Mouse (Mus musculus) heart, embryonic 11.5 days (tissue): ENCODE data around the gene Txndc15. TPM values are rescaled to one million over a fixed set of nuclear protein-coding genes. Genes with fewer than 3 reads are reported as not detected.

Experiments
- ATAC-seq: fragments of 200-750 bp; cut with Nextera tagmentation; replicated peaks from 2 replicates; pipeline ENCODE4 v1.8.0; 2017; ENCODE audit warnings: moderate library complexity; ENCODE audit not compliant: insufficient number of reproducible peaks, low FRiP score, low TSS enrichment
- H3K27ac ChIP-seq: fragments of 300-500 bp; sonication (generic); 2 replicates; pipeline ENCODE4 v1.5.1; 2014; ENCODE audit warnings: mild to moderate bottlenecking, low read depth, low read length
- H3K27me3 ChIP-seq: fragments of 300-500 bp; sonication (generic); 2 replicates; pipeline ENCODE4 v1.6.1; 2014; ENCODE audit warnings: mild to moderate bottlenecking, low read length, mixed read lengths; ENCODE audit not compliant: control insufficient read depth, insufficient read depth
- H3K36me3 ChIP-seq: fragments of 300-500 bp; sonication (generic); 2 replicates; pipeline ENCODE4 v1.6.1; 2014; ENCODE audit warnings: mild to moderate bottlenecking, low read length, moderate library complexity, mixed read lengths; ENCODE audit not compliant: control insufficient read depth, insufficient read depth
- H3K4me1 ChIP-seq: fragments of 300-500 bp; sonication (generic); 2 replicates; pipeline ENCODE4 v1.6.1; 2014; ENCODE audit warnings: low read length; ENCODE audit not compliant: control insufficient read depth, insufficient read depth
- H3K4me2 ChIP-seq: fragments of 300-500 bp; sonication (generic); 2 replicates; pipeline ENCODE4 v1.6.1; 2014; ENCODE audit warnings: mild to moderate bottlenecking, moderate library complexity
- H3K4me3 ChIP-seq: fragments of 300-500 bp; sonication (generic); 2 replicates; pipeline ENCODE4 v1.5.1; 2014; ENCODE audit warnings: low read depth, low read length
- H3K9ac ChIP-seq: fragments of 300-500 bp; sonication (generic); 2 replicates; pipeline ENCODE4 v1.6.1; 2014; ENCODE audit warnings: mild to moderate bottlenecking, low read depth, low read length, moderate library complexity
- H3K9me3 ChIP-seq: fragments of 300-500 bp; sonication (generic); replicated peaks from 2 replicates; pipeline ENCODE4 v1.6.1; 2016; ENCODE audit warnings: low read length; ENCODE audit not compliant: control insufficient read depth
- WGBS: fragments of 180-500 bp; shearing (Covaris S2); extraction: QIAGEN DNeasy Blood & Tissue Kit; methylation state at CpG from one replicate; pipeline ENCODE4 v1.1.7; 2014; ENCODE audit not compliant: insufficient replicate concordance; 5-methylcytosine and 5-hydroxymethylcytosine counted together
- polyA plus RNA-seq: library from polyadenylated mRNA; unstranded; fragments of >200 nt; fragmentation: Nextera tagmentation; extraction: Ambion mirVana; gene quantifications from 2 replicates; pipeline ENCODE4 v1.2.1, GENCODE M21; 2014

Txndc15 gene
- polyA plus RNA-seq, result 61.1 and 69.5 TPM in 2 replicates

DNA sequence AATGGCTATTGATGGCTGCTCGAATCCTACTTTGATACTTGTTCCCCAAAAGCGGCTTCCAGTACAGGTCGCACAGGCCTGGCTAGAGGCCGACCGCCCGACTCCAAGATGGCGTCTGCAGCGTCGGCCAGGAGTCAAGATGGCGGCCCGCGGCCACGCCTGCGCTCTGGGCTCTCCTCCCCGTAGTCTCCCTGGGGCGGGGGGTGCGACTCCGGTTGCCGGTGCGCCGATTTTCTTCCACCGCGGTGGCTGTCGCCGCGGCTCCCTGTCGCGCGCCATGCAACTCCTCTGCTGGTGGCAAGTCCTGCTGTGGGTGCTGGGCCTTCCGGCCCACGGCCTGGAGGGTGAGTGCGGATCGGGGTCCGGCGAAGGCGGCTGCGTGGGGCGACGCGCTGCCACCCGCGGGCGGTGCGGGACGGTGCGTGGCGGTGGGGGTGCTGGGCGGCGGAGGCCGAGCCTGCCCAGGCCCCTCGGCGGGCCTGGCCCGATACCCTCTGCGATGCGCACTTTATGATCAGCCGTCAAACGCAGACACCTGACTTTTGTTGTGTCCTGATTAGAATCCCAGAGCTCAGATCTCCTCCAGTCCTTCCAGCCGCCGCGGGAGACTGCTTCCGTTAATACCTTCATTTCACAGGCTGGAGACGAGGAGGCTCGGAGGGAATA lies at the start of gene Txndc15:
TSS of gene Txndc15 (plus strand) at position 150 of the 666 bp plus-strand sequence.
- no peaks in the 10 kb centered on the region for H3K9me3 ChIP-seq
- WGBS, result under 1% methylated on average over 63 of the region's 63 CpGs
- H3K36me3 ChIP-seq, result peaks cover 7% of the 10 kb centered on the region; the same call in 1 of the 2 replicates
- peak within 1 kb of the TSS; percentile 67 for H3K4me2 ChIP-seq
- peak within 1 kb of the TSS; percentile 87 for H3K27ac ChIP-seq
- H3K4me3 ChIP-seq, result peak within 1 kb of the TSS; percentile 94
- peak within 1 kb of the TSS; percentile 98 for H3K9ac ChIP-seq
- H3K27me3 ChIP-seq, result no peaks in the 10 kb centered on the region
- ATAC-seq, result peak; percentile 84
- no peaks in the 10 kb centered on the region for H3K4me1 ChIP-seq

GRCm38 (mm10) chr13:55668550-55668949 lies 45.9 kb upstream of the Txndc15 start:
- ATAC-seq, result no peak
- Histone ChIP-seq H3K4me3 (no peak overlapping the region), H3K27me3 (no peaks in the 10 kb centered on the region), H3K36me3 (peaks cover 63% of the 10 kb centered on the region), H3K4me1 (no peaks in the 10 kb centered on the region), H3K9me3 (0 out of 2 replicates have a peak, but pooled peaks cover 2% of the 10 kb centered on the region), H3K4me2 (no peak overlapping the region), H3K9ac (no peak overlapping the region), H3K27ac (no peak overlapping the region)
- WGBS, result 81% methylated on average over 6 of the region's 6 CpGs

DNA sequence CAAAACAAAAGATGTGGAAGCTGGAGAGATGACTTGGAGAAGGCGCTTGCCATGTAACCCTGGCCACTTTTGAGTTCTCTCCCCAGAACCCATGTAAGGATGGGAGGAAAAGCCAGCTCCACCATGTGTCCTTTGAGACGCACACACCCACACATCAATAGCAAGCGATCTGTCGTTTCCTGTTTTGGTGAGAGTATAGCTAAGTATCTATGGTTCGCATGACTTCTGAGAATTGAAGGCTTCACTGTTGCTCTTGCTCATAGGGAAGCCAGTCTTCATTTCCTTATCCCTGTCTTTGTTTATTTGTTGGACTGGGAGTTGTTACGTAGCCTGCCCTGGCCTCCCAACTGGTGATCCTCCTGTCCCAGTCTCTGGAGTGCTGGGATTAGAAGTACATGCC lies 41.7 kb upstream of the Txndc15 start:
- H3K27ac ChIP-seq, result no peak overlapping the region
- peaks cover 49% of the 10 kb centered on the region for H3K36me3 ChIP-seq
- H3K4me1 ChIP-seq, result no peaks in the 10 kb centered on the region
- no peaks in the 10 kb centered on the region for H3K27me3 ChIP-seq
- ATAC-seq, result no peak
- H3K4me2 ChIP-seq, result no peak overlapping the region
- 91% methylated on average over 6 of the region's 6 CpGs for WGBS
- H3K9ac ChIP-seq, result no peak overlapping the region
- H3K9me3 ChIP-seq, result 0 out of 2 replicates have a peak, but pooled peaks cover 2% of the 10 kb centered on the region
- H3K4me3 ChIP-seq, result no peak overlapping the region

DNA sequence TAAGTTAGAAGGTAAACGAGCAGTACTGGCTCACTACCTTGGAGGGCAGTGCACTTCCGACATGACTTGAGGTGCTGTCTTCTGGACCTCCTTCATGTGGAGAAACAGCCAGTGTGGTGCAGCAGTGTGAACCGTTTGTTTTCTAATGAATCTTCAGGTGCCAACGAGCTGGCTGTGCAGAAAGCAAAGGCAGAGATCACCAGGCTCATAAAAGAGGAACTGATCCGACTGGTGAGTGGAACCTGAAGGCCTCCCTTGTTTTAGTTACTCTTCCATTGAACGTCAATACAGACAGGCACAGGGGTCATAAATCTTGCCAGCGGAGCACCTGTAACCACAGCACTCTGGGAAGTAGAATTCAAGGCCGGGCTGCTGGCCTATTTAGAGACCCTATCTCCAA lies 37.1 kb upstream of the Txndc15 start:
- Histone ChIP-seq H3K4me3 (no peak overlapping the region), H3K9ac (no peak overlapping the region), H3K4me2 (no peak overlapping the region), H3K36me3 (peaks cover 31% of the 10 kb centered on the region), H3K27me3 (no peaks in the 10 kb centered on the region), H3K9me3 (no peaks in the 10 kb centered on the region), H3K4me1 (no peaks in the 10 kb centered on the region), H3K27ac (no peak overlapping the region)
- no peak for ATAC-seq
- WGBS, result 84% methylated on average over 8 of the region's 8 CpGs

DNA sequence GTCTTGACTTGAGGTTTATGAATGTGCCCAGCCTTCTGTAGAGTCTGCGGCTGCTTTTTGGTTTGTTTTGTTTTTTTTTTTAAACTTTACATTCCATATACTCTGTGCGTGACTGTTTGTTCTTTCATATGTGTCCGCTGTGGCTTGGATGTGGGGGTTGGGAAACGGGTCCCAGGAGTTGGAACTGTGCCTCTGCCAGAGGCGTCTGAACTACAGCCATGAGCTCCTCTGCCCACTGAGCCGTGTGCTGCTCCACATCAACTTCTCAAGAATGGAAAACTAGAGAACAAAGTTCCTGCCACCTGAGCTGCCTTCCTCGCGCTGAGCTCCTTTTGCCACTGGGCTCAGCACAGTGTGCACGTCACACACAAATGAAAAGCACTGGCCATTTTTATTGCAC lies 32.2 kb upstream of the Txndc15 start:
- Histone ChIP-seq H3K9me3 (no peaks in the 10 kb centered on the region), H3K27me3 (no peaks in the 10 kb centered on the region), H3K27ac (no peak overlapping the region), H3K4me1 (0 out of 2 replicates have a peak, but pooled peaks cover 7% of the 10 kb centered on the region), H3K9ac (no peak overlapping the region), H3K4me2 (no peak overlapping the region), H3K36me3 (peaks cover 11% of the 10 kb centered on the region), H3K4me3 (no peak overlapping the region)
- ATAC-seq, result no peak
- WGBS, result 86% methylated on average over 9 of the region's 9 CpGs

DNA sequence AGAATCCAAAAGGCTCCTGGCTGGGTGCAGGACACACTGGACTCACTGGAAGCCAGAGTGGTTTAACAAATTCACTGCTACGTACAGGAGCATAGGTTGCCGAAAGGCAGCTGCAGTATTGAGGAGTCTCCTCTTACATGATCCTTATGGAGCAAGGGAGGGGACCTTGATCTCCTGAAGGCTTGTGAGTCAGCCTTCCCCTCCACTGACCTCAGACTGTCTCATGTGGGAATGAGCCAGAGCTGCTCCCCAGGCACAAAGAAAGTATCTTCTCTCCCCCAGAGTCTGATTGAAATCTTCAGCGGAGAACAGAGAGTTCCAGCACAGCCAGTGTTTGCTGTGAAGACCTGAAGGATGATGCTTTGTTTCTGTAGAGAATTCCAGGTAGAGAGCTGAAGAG lies 30.9 kb upstream of the Txndc15 start:
- 67% methylated on average over 3 of the region's 3 CpGs for WGBS
- no peak for ATAC-seq
- H3K36me3 ChIP-seq, result peaks cover 8% of the 10 kb centered on the region; the same call in 1 of the 2 replicates

DNA sequence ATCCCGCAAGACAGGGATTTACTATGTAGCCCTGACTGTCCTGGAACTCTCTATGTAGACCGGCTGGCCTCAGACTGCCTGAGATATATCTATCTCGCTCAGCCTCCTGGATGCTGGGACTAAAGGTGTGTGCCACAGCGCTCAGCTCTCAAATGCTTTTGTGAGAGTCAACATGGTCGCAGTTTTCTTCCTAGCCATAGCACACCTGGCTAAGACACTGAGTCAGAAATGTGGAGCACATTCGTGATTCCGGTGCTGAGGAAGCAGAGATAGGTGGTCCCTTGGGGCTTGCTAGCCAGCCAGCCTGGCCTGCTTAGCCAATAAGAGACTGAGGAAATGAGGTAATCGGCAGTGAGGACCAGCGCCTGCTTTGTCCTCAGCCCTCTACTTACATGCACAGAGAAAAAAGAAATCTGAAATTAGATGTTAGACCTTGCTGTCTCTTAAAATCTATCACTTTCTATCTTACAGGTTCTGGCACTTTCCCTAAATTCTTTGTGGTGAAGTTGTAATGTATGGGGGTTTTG lies 28.3 kb upstream of the Txndc15 start:
- peaks cover 15% of the 10 kb centered on the region; the same call in 1 of the 2 replicates for H3K4me1 ChIP-seq
- H3K9ac ChIP-seq, result 0 out of 2 replicates have a peak overlapping the region, but pooled peaks have one; percentile 49
- H3K9me3 ChIP-seq, result no peaks in the 10 kb centered on the region
- ATAC-seq, result no peak; the same call in 1 of the 2 replicates
- no peak overlapping the region for H3K4me3 ChIP-seq
- H3K4me2 ChIP-seq, result no peak overlapping the region; the same call in 1 of the 2 replicates
- H3K27ac ChIP-seq, result no peak overlapping the region
- H3K27me3 ChIP-seq, result no peaks in the 10 kb centered on the region
- no peaks in the 10 kb centered on the region for H3K36me3 ChIP-seq
- 51% methylated on average over 9 of the region's 9 CpGs for WGBS

More for the DNA sequence above, 30.9 kb upstream of the Txndc15 start:
- Histone ChIP-seq H3K9ac (no peak overlapping the region), H3K4me1 (peaks cover 15% of the 10 kb centered on the region; the same call in 1 of the 2 replicates), H3K27me3 (no peaks in the 10 kb centered on the region), H3K27ac (no peak overlapping the region), H3K9me3 (no peaks in the 10 kb centered on the region), H3K4me3 (no peak overlapping the region), H3K4me2 (no peak overlapping the region)

GRCm38 (mm10) chr13:55687927-55688602 lies 26.4 kb upstream of the Txndc15 start:
- Histone ChIP-seq H3K9ac (peak overlapping the region; percentile 28; the same call in 1 of the 2 replicates), H3K9me3 (no peaks in the 10 kb centered on the region), H3K27ac (peak overlapping the region; percentile 59), H3K27me3 (no peaks in the 10 kb centered on the region), H3K4me3 (no peak overlapping the region), H3K4me1 (peaks cover 15% of the 10 kb centered on the region; the same call in 1 of the 2 replicates), H3K4me2 (no peak overlapping the region), H3K36me3 (no peaks in the 10 kb centered on the region)
- 54% methylated on average over 4 of the region's 4 CpGs for WGBS
- no peak for ATAC-seq
